Mouse (Mus musculus) liver, postnatal 0 days (tissue): ENCODE measurements at regions not wholly inside any gene's neighbourhood (a gene's known extent, or its start where the extent isn't known, plus 50 kb on each side); places are given as distances from the start of the nearest gene placed in this dataset.

Source experiments
- CTCF ChIP-seq: sonication (generic); IDR thresholded peaks from 2 replicates; pipeline ENCODE4 v1.5.1; 2016; ENCODE audit warnings: antibody characterized with exemption, low read depth
- EP300 ChIP-seq: IDR thresholded peaks from 2 replicates; pipeline ENCODE4 v1.6.1; 2016; ENCODE audit warnings: antibody characterized with exemption, low read depth, mild to moderate bottlenecking

GRCm38 (mm10) chr8:8419360-8420330, 241.4 kb downstream of the Efnb2 start:
- TF ChIP-seq CTCF (no peak), EP300 (no peak)
